Mouse (Mus musculus) sigmoid colon, adult 10 weeks (tissue): ENCODE data around the gene Pycard. TPM values are rescaled to one million over a fixed set of nuclear protein-coding genes. Genes with fewer than 3 reads are reported as not detected.

Experiments used
- polyA plus RNA-seq: library from polyadenylated mRNA; stranded (reverse); fragments of 350-450 nt; fragmentation: Illumina TruSeq; extraction: RNeasy Lipid Tissue Mini Kit (QIAGEN cat#74804); gene quantifications from one replicate; pipeline ENCODE4 v1.2.3, GENCODE M21; 2014; ENCODE audit warnings: low read depth, low replicate concordance

The Pycard gene
- 99.2 TPM for polyA plus RNA-seq

DNA sequence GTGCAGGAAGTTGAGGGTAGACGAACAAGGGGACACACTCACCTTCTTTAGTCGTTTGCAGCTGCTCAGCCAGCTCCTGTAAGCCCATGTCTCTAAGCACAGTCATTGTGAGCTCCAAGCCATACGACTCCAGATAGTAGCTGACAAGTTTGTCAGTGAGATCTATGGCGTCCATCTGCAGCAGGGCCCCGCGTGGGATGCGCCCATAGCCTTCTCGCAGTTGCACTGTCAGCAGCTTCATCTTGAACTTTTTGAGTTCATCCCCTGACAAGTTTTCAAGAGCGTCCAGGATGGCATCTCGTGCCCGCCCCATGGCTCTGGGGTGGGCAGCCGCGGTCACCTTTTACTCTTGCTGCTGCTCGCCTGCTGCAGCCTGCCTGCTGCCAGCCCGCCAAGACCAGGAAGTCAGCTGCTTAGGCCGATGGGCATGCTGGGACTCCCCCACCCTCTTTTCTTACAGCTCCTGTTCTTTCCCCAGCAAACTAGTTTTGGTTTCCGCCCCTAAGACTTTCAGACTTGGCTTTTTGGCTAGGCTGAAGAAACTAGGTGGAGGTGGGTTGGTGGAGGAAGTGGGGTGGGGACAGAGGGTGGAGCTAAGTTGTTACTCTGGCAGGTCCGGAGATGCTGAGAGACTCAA lies at the start of gene Pycard:
Pycard (minus strand) TSS at position 527 of the 637 bp plus-strand sequence.

DNA sequence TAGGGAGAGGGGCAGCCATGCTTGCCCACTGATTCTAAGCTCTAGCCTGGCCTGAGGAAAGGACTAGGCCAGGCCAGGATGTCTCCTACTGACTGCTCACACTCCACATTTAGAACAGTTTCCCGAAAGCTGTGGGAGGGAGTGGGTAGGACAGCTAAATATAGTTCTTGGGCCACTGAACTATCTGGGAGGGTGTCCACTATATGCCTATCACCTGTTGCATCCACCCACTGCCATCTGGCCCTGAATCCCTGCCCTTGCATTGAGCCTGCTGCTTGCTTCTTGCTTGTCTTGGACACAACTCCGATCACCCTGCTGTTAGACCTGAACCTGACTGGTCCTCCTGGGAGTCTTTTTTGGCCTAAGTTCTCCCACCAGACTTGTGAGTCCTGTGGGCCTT lies 10.0 kb upstream of the Pycard start, which contains the start of gene Trim72:
Trim72 (plus strand) TSS at position 262 of the 400 bp plus-strand sequence.

DNA sequence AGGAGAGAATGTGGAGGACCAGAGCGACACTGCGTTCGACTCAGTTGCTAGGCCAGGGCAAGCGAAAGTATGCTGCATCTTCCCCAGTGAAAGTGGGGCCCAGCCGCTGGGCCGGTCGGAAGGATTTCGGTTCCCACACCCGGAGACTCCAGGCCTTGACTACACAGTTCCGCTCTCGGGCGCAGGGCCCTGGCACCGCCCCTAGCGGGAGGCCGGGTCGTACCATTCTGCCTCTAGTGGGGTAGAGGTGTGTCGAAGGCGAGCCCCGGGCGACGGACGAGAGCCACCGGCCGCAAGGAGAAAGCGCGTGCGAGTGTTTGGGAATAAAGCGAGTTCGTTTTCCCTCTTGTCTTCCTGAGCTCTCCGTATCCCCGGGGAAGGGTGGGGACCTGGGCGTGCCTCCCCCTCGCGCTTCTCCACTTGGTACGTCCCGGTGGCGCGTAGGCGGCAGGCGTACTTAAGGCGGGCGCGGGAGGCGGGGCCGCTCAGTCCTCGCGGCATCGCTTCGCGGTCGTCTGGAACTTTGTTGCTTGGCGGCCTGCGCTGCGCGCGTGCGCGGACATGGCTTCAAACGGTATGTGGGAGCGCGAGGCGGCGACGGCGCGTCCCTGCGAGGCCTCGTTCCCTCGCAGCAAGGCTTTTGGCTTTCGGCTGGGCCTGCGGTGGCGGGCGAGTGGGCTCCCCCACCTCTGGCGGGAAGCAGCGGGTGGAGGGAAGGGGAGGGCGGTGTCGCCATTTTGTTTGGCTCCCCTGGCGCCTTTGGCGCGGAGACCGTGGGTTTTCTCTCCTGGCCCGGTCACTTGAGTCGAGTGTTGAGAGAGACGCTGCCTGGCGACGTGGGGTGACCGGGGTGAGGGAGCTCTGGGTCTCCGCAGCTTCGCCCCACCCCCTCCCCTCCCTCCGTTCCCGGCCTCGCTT lies 26.4 kb downstream of the Pycard start, which contains the start of gene Fus:
Fus (plus strand) TSS at position 454 of the 918 bp plus-strand sequence.

DNA sequence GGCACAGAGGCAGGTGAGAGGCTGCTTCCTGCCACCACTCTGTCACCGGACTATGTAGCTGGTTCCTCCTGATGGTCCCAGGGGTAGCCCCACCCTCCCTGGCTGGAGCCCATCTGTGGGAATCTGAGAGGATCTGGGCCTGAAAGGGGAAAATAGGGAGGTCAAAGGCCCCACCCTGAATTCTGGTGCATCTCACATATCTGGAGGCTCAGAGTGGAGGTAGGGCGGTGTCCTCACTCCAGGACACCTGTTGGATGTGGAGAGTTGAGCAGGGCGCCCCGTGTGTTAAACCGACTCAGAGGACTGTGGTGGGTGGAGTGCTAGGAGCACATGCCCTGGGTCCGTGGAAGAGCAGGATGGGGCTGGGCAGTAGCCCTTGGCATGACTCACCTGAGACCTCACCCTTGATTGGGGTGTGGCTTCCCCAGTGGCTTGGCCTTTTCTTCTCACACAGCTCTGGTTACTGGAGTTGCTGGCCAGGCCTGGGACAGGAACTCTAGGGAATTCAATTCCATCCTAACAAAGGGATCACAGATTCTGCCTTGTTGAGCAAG lies 47.1 kb downstream of the Pycard start, which contains the start of gene Prss36:
Prss36 (minus strand) TSS at position 256 of the 554 bp plus-strand sequence.

Other genes starting within 250 kb of the Pycard start
- gene Fbxl19, start 249.3 kb downstream of the Pycard start, polyA plus RNA-seq = 1.2 TPM
- gene Orai3, start 224.1 kb downstream of the Pycard start, polyA plus RNA-seq = 3.5 TPM
- 7.0 TPM for gene Setd1a, start 217.2 kb downstream of the Pycard start, polyA plus RNA-seq
- gene Gm49388, start 208.3 kb downstream of the Pycard start, polyA plus RNA-seq = not detected
- 16.0 TPM for gene Hsd3b7, start 193.3 kb downstream of the Pycard start, polyA plus RNA-seq
- gene Stx4a, start 169.6 kb downstream of the Pycard start, polyA plus RNA-seq = 17.9 TPM
- gene Stx1b, start 169.3 kb downstream of the Pycard start, polyA plus RNA-seq = 0.60 TPM
- gene Zfp646, start 117.6 kb downstream of the Pycard start, polyA plus RNA-seq = 11.1 TPM
- gene Zfp668, start 117.0 kb downstream of the Pycard start, polyA plus RNA-seq = 1.7 TPM
- gene Prss53, start 102.9 kb downstream of the Pycard start, polyA plus RNA-seq = not detected
- not detected for gene Gm21974, start 98.4 kb downstream of the Pycard start, polyA plus RNA-seq
- 26.8 TPM for gene Vkorc1, start 98.2 kb downstream of the Pycard start, polyA plus RNA-seq
- 2.8 TPM for gene Bckdk, start 89.8 kb downstream of the Pycard start, polyA plus RNA-seq
- 10.2 TPM for gene Kat8, start 81.4 kb downstream of the Pycard start, polyA plus RNA-seq
- 1.0 TPM for gene Prss8, start 63.8 kb downstream of the Pycard start, polyA plus RNA-seq
- not detected for gene Prss36, start 47.1 kb downstream of the Pycard start, polyA plus RNA-seq
- 788 TPM for gene Fus, start 26.4 kb downstream of the Pycard start, polyA plus RNA-seq
- 0.91 TPM for gene Trim72, start 10.1 kb upstream of the Pycard start, polyA plus RNA-seq
- gene Itgam, start 68.8 kb upstream of the Pycard start, polyA plus RNA-seq = 10.1 TPM
- not detected for gene Gm49368, start 68.8 kb upstream of the Pycard start, polyA plus RNA-seq
- 2.9 TPM for gene Itgax, start 135.7 kb upstream of the Pycard start, polyA plus RNA-seq
- gene Itgad, start 160.5 kb upstream of the Pycard start, polyA plus RNA-seq = not detected
- gene Cox6a2, start 212.5 kb upstream of the Pycard start, polyA plus RNA-seq = not detected
- 0.22 TPM for gene Armc5, start 243.5 kb upstream of the Pycard start, polyA plus RNA-seq
- 8.0 TPM for gene 9130023H24Rik, start 244.2 kb upstream of the Pycard start, polyA plus RNA-seq